In the genomic region with DNA sequence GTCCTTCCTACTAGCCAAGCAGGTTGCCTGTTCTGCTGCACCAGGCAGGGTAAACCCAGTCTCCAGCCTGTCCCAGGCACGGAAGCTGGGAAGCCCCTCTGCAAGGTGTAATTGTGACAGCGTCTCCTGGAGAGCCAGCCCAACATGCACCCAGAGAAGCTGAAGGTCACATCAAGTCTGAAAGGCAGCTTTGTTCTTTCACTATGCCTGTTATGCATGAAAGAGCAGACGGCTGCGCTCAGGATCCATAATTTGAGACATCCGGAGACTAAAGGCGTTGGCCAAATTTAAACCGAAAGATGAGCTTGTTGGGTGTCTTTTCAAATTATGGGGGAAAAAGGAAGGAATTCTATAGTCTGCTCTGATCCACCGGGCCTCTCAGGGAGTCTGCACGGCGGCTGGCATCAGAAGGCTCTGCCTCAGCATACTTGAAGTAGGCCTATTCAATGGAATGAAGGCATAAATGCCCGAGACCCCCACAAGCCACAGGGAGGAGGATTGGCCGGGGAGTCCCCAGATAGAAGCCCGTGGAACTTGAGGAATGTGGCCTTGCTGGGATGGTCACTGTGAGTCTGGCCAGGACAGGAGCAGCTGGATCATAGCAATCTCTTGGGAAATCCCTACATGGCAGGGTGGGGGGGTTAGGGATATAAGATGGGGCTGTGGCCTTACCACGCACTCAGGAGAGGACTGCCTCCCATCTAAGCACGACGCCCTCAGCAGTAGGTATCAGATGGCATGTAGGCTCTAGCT, we compare ENCODE assay signal across 14 mouse cellular contexts. TPM values are rescaled to one million over a fixed set of nuclear protein-coding genes. Genes with fewer than 3 reads are reported as not detected.
DNase-seq lines count a peak whose midpoint lies in the region; ATAC-seq and TF ChIP-seq lines count a peak whose summit lies in the region.
"Had no signal": no experiment of that assay in that cellular context is flagged by ENCODE, and none has a peak within 500 bp of the region (broad histone marks: within the 10 kb centered on the region; RNA-seq: fewer than 3 reads in every experiment).

No protein-coding gene starts in this region.

- peak; percentile 41; the same call in 1 of the 2 replicates for ATAC-seq in kidney, postnatal 0 days (replicated peaks; ENCODE audit: low FRiP score, low read depth)
- peak; percentile 21; the same call in 1 of the 2 replicates for ATAC-seq in embryonic facial prominence, embryonic 14.5 days (ENCODE audit: low read depth)
- no peak for ATAC-seq in CD4-positive, CD25-positive, alpha-beta regulatory T cell, adult 4 months
- ATAC-seq: Patski had no signal

- H3K4me2 ChIP-seq in kidney, postnatal 0 days (ENCODE audit: low read length): no peak overlapping the region
- no peak overlapping the region for H3K4me2 ChIP-seq in embryonic facial prominence, embryonic 14.5 days (ENCODE audit: low read depth, low read length)
- H3K4me2 ChIP-seq: neural tube, embryonic 13.5 days had no signal

- no peak overlapping the region for H3K4me3 ChIP-seq in kidney, postnatal 0 days (replicated peaks; ENCODE audit: low read depth, low read length)
- H3K4me3 ChIP-seq in embryonic facial prominence, embryonic 14.5 days (ENCODE audit: low read depth, low read length): no peak overlapping the region
- H3K4me3 ChIP-seq: neural tube, embryonic 13.5 days had no signal

- H3K4me1 ChIP-seq in kidney, postnatal 0 days (replicated peaks; ENCODE audit: insufficient read depth, low read length): peaks cover 5% of the 10 kb centered on the region; the same call in 1 of the 2 replicates
- H3K4me1 ChIP-seq in embryonic facial prominence, embryonic 14.5 days (ENCODE audit: control insufficient read depth, insufficient read depth, low read length): peaks cover 11% of the 10 kb centered on the region; the same call in 1 of the 2 replicates

- H3K27me3 ChIP-seq in kidney, postnatal 0 days (ENCODE audit: insufficient read depth, low read length): no peaks in the 10 kb centered on the region
- H3K27me3 ChIP-seq in embryonic facial prominence, embryonic 14.5 days (replicated peaks; ENCODE audit: control insufficient read depth, insufficient read depth, low read length): no peaks in the 10 kb centered on the region
- H3K27me3 ChIP-seq: neural tube, embryonic 13.5 days; Patski had no signal

- H3K36me3 ChIP-seq in kidney, postnatal 0 days (ENCODE audit: insufficient read depth, low read length): peaks cover 27% of the 10 kb centered on the region
- peaks cover 40% of the 10 kb centered on the region for H3K36me3 ChIP-seq in embryonic facial prominence, embryonic 14.5 days (ENCODE audit: control insufficient read depth, insufficient read depth, low read length)
- H3K36me3 ChIP-seq: neural tube, embryonic 13.5 days had no signal

- TF ChIP-seq CTCF in kidney, postnatal 0 days (IDR thresholded peaks at IDR 0.05; ENCODE audit: low read depth): no peak

- no peak overlapping the region for H3K9ac ChIP-seq in kidney, postnatal 0 days (ENCODE audit: low read depth, low read length)
- H3K9ac ChIP-seq in embryonic facial prominence, embryonic 14.5 days (ENCODE audit: low read depth, low read length): 0 out of 2 replicates have a peak overlapping the region, but pooled peaks have one; percentile 11
- H3K9ac ChIP-seq: liver, embryonic 14.5 days; neural tube, embryonic 13.5 days had no signal

- H3K27ac ChIP-seq in kidney, postnatal 0 days: peak overlapping the region; percentile 32; the same call in 1 of the 2 replicates
- no peak overlapping the region; the same call in 1 of the 2 replicates for H3K27ac ChIP-seq in embryonic facial prominence, embryonic 14.5 days (replicated peaks; ENCODE audit: low read depth, low read length)
- H3K27ac ChIP-seq: liver, embryonic 14.5 days; neural tube, embryonic 13.5 days had no signal

- no peaks in the 10 kb centered on the region for H3K9me3 ChIP-seq in kidney, postnatal 0 days (replicated peaks; ENCODE audit: low read length)
- H3K9me3 ChIP-seq in embryonic facial prominence, embryonic 14.5 days (ENCODE audit: control insufficient read depth, low read length): no peaks in the 10 kb centered on the region
- H3K9me3 ChIP-seq: neural tube, embryonic 13.5 days had no signal

- DNase-seq in kidney, postnatal 0 days (ENCODE audit: low spot score): peak; percentile 65
- no peak for DNase-seq in kidney, postnatal 10 days
- DNase-seq in 3134 (ENCODE audit: extremely low read depth, insufficient read length, low spot score): peak; percentile 43
- DNase-seq in 3T3-L1 (ENCODE audit: low read depth, low spot score): peak; percentile 51
- DNase-seq in embryonic facial prominence, embryonic 14.5 days (ENCODE audit: low spot score): peak; percentile 61
- no peak for DNase-seq in cerebellum, adult 9-10 months
- DNase-seq: cerebellum, adult 11 months; left cerebral cortex, postnatal 4 days; lung, postnatal 36 days; thymus, adult 2 months had no signal

- 33% methylated on average over 16 of the region's 16 CpGs for WGBS in kidney, postnatal 0 days
- WGBS in embryonic facial prominence, embryonic 14.5 days: 30% methylated on average over 16 of the region's 16 CpGs

RNA-seq across cellular contexts. Expression of a gene that starts 23.8 kb away (rescaled TPM):
- 21.2 and 21.3 TPM in 2 replicates for polyA plus RNA-seq in kidney, postnatal 0 days (2015; fragmentation: Nextera tagmentation; extraction: Ambion mirVana)
- 22.5 and 22.9 TPM in 2 replicates for polyA plus RNA-seq in embryonic facial prominence, embryonic 14.5 days (2014; fragmentation: Nextera tagmentation; extraction: Ambion mirVana)
- polyA plus RNA-seq in CD4-positive, CD25-positive, alpha-beta regulatory T cell, adult 4 months (2017; shearing (Covaris generic)): 10 to 100 TPM; 26.1 to 42.4 TPM

RNA-seq across cellular contexts. Expression of a gene that starts 40.0 kb away (rescaled TPM):
- 3.2 and 3.4 TPM in 2 replicates for polyA plus RNA-seq in kidney, postnatal 0 days (2015; fragmentation: Nextera tagmentation; extraction: Ambion mirVana)
- polyA plus RNA-seq in embryonic facial prominence, embryonic 14.5 days (2014; fragmentation: Nextera tagmentation; extraction: Ambion mirVana): 5.1 and 6.5 TPM in 2 replicates
- polyA plus RNA-seq in CD4-positive, CD25-positive, alpha-beta regulatory T cell, adult 4 months (2017; shearing (Covaris generic)): 1 to 10 TPM; 1.0 to 1.4 TPM

Comparison
In these comparisons a context has a peak if more than half of its experiments do, and no peak if none do; other contexts are left out.
1. DNase-seq: peak in kidney, postnatal 0 days (single experiment), 3134 (single experiment), 3T3-L1 (single experiment) and embryonic facial prominence, embryonic 14.5 days (single experiment); none in kidney, postnatal 10 days (single experiment) and cerebellum, adult 9-10 months (single experiment).